Mouse (Mus musculus) c-Kit-positive CD71-positive TER-119-negative erythroid progenitor cells, embryonic 14.5 days (primary cell): ENCODE measurements around the gene Snx10.
A peak's percentile ranks its signal among the peaks of the same experiment; 100 is the strongest.

Source experiments
- DNase-seq: peaks from one replicate; pipeline ENCODE4 v3.0.0-alpha.2; 2013; ENCODE audit warnings: low read depth

Gene Snx10

GRCm38 (mm10) chr6:51533467-51534200 is 9.9 kb downstream of the Snx10 start:
- no peak for DNase-seq

GRCm38 (mm10) chr6:51535571-51535970 is 11.9 kb downstream of the Snx10 start:
- no peak for DNase-seq

- no peak for DNase-seq
Observed at GRCm38 (mm10) chr6:51540525-51540924, 16.8 kb downstream of the Snx10 start.

- no peak for DNase-seq
Observed at GRCm38 (mm10) chr6:51541422-51541821, 17.7 kb downstream of the Snx10 start.

- no peak for DNase-seq
Observed at GRCm38 (mm10) chr6:51542147-51542546, 18.4 kb downstream of the Snx10 start.

GRCm38 (mm10) chr6:51543639-51544117 is 20.0 kb downstream of the Snx10 start:
- no peak for DNase-seq

GRCm38 (mm10) chr6:51544118-51544681 is 20.5 kb downstream of the Snx10 start:
- peak; percentile 25 for DNase-seq

- no peak for DNase-seq
Observed at GRCm38 (mm10) chr6:51545219-51545859, 21.6 kb downstream of the Snx10 start.

GRCm38 (mm10) chr6:51546085-51546484 is 22.4 kb downstream of the Snx10 start:
- no peak for DNase-seq

GRCm38 (mm10) chr6:51548757-51549156 is 25.1 kb downstream of the Snx10 start:
- no peak for DNase-seq

- DNase-seq: no peak
Observed at GRCm38 (mm10) chr6:51551267-51551802, 27.6 kb downstream of the Snx10 start.

- no peak for DNase-seq
Observed at GRCm38 (mm10) chr6:51556562-51556961, 32.9 kb downstream of the Snx10 start.

- no peak for DNase-seq
Observed at GRCm38 (mm10) chr6:51558311-51558710, 34.6 kb downstream of the Snx10 start.

GRCm38 (mm10) chr6:51566771-51567680 is 43.3 kb downstream of the Snx10 start:
- no peak for DNase-seq

GRCm38 (mm10) chr6:51569086-51569485 is 45.4 kb downstream of the Snx10 start:
- no peak for DNase-seq

GRCm38 (mm10) chr6:51573136-51573535 is 49.4 kb downstream of the Snx10 start:
- no peak for DNase-seq

GRCm38 (mm10) chr6:51574132-51574531 is 50.4 kb downstream of the Snx10 start:
- DNase-seq: no peak

- DNase-seq: no peak
Observed at GRCm38 (mm10) chr6:51578415-51578814, 54.7 kb downstream of the Snx10 start.

GRCm38 (mm10) chr6:51580040-51580680 is 56.5 kb downstream of the Snx10 start:
- peak; percentile 54 for DNase-seq

GRCm38 (mm10) chr6:51581418-51581817 is 57.7 kb downstream of the Snx10 start:
- no peak for DNase-seq

GRCm38 (mm10) chr6:51582051-51582450 is 58.4 kb downstream of the Snx10 start:
- no peak for DNase-seq
